Mouse (Mus musculus): ENCODE data around the gene Olfr592. TPM values are rescaled to one million over a fixed set of nuclear protein-coding genes. Genes with fewer than 3 reads are reported as not detected.
"Not testable (repeated sequence)": the region's sequence is repeated elsewhere in the genome, so short reads cannot be mapped to it uniquely, and the experiment has no call there.

The Olfr592 gene
- not detected for total RNA-seq (2021)
- long read RNA-seq = 0 reads

DNA sequence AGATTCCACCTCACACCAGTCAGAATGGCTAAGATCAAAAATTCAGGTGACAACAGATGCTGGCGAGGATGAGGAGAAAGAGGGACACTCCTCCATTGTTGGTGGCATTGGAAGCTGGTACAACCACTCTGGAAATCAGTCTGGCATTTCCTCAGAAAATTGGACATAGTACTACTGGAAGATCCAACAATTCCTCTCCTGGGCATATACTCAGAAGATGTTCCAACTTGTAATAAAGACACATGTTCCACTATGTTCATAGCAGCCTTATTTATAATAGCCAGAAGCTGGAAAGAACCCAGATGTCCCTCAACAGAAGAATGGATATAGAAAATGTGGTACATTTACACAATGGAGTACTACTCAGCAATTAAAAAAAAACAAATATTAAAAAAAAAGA is at the start of gene Olfr592:
Olfr592 (plus strand) TSS at position 301 of the 400 bp plus-strand sequence.
- not testable (repeated sequence) for DNase-seq (ENCODE audit: low spot score in 2 of 2)

GRCm38 (mm10) chr7:103140579-103140978 is 44.0 kb upstream of the Olfr592 start, which contains the start of gene Olfr588-ps1:
TSS of gene Olfr588-ps1 (plus strand) at chr7:103140879.
- DNase-seq (ENCODE audit: low spot score in 2 of 2) = no peak

- DNase-seq (ENCODE audit: low spot score in 2 of 2) = no peak
Observed at GRCm38 (mm10) chr7:103156256-103156655, 28.3 kb upstream of the Olfr592 start, which contains the start of gene Olfr589. TSS of gene Olfr589 (minus strand) at chr7:103156356.

GRCm38 (mm10) chr7:103169697-103170096 is 14.9 kb upstream of the Olfr592 start:
- no peak for DNase-seq (ENCODE audit: low spot score in 2 of 2)

DNA sequence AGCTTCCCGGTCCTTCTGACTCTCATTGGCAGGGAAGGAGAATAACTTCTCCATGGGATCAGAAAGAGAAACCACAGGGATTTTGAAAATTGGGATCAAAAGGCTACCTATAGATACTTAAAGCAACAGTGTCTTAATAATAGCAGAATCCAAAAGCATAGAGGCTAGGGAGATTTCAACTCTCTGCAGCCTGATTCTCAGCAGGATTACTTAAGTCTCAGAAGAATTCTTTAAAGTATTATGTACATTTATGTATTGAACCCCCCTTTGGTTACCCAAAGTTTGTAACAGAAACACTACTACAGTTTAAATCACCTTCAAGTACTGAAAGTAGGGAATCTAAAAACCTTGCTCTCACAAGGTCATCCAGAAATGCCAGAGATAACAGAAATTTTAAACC is 6.4 kb upstream of the Olfr592 start, which contains the start of gene Olfr591:
Olfr591 (minus strand) TSS at position 101 of the 400 bp plus-strand sequence.
- DNase-seq (ENCODE audit: low spot score in 2 of 2) = no peak

GRCm38 (mm10) chr7:103211562-103211961 is 27.0 kb downstream of the Olfr592 start, which contains the start of gene Olfr593:
TSS of gene Olfr593 (plus strand) at chr7:103211862.
- DNase-seq (ENCODE audit: low spot score in 2 of 2) = no peak

DNA sequence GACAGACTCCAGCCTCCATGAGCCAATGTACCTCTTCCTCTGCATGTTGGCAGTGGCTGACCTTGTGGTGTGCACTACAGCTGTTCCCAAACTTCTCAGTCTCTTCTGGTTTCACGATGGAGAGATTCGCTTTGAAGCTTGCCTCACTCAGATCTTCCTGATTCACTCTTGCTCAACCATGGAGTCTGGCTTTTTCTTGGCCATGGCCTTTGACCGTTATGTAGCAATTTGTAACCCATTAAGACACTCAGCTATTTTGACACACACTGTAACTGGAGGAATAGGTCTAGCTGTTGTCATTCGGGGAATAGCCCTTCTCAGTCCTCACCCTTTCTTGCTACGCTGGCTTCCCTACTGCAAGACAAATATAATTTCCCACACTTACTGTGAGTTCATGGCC is 27.4 kb downstream of the Olfr592 start:
- not testable (repeated sequence) for DNase-seq (ENCODE audit: low spot score in 2 of 2)

GRCm38 (mm10) chr7:103216696-103217095 is 32.1 kb downstream of the Olfr592 start, which contains the start of gene Olfr594:
TSS of gene Olfr594 (plus strand) at chr7:103216996.
- DNase-seq (ENCODE audit: low spot score in 2 of 2) = no peak

Other genes with a start within 250 kb of the Olfr592 start
- gene Olfr573-ps1, start 242.2 kb upstream of the Olfr592 start, total RNA-seq (2021) = not detected
- gene Olfr574, start 236.3 kb upstream of the Olfr592 start, total RNA-seq (2021) = not detected
- not detected for gene Olfr575, start 226.0 kb upstream of the Olfr592 start, total RNA-seq (2021)
- gene Olfr576, start 222.1 kb upstream of the Olfr592 start, total RNA-seq (2021) = not detected
- not detected for gene Olfr577, start 208.9 kb upstream of the Olfr592 start, total RNA-seq (2021)
- not detected for gene Olfr578, start 195.5 kb upstream of the Olfr592 start, total RNA-seq (2021)
- gene Olfr582, start 146.8 kb upstream of the Olfr592 start, total RNA-seq (2021) = not detected
- not detected for gene Olfr583, start 133.5 kb upstream of the Olfr592 start, total RNA-seq (2021)
- not detected for gene Olfr584, start 102.9 kb upstream of the Olfr592 start, total RNA-seq (2021)
- not detected for gene Olfr585, start 87.1 kb upstream of the Olfr592 start, total RNA-seq (2021)
- not detected for gene Olfr586, start 59.2 kb upstream of the Olfr592 start, total RNA-seq (2021)
- gene Olfr588-ps1, start 43.9 kb upstream of the Olfr592 start, total RNA-seq (2021) = not detected
- not detected for gene Olfr589, start 28.4 kb upstream of the Olfr592 start, total RNA-seq (2021)
- gene Olfr591, start 6.5 kb upstream of the Olfr592 start, total RNA-seq (2021) = not detected
- gene Olfr593, start 27.1 kb downstream of the Olfr592 start, total RNA-seq (2021) = not detected
- gene Olfr594, start 32.2 kb downstream of the Olfr592 start, total RNA-seq (2021) = not detected
- not detected for gene Usp17ld, start 67.7 kb downstream of the Olfr592 start, total RNA-seq (2021)
- not detected for gene Olfr596, start 120.8 kb downstream of the Olfr592 start, total RNA-seq (2021)
- gene Olfr597, start 131.5 kb downstream of the Olfr592 start, total RNA-seq (2021) = not detected
- gene Olfr598, start 138.8 kb downstream of the Olfr592 start, total RNA-seq (2021) = not detected
- gene Olfr599, start 151.1 kb downstream of the Olfr592 start, total RNA-seq (2021) = not detected
- gene Olfr600, start 164.9 kb downstream of the Olfr592 start, total RNA-seq (2021) = not detected
- not detected for gene Olfr601, start 177.9 kb downstream of the Olfr592 start, total RNA-seq (2021)
- gene Olfr603, start 201.4 kb downstream of the Olfr592 start, total RNA-seq (2021) = not detected
- gene Usp17lc, start 230.3 kb downstream of the Olfr592 start, total RNA-seq (2021) = not detected